Mouse (Mus musculus) brown adipose tissue, adult 24 weeks (tissue): ENCODE data around the gene Lrr1. TPM values are rescaled to one million over a fixed set of nuclear protein-coding genes. Genes with fewer than 3 reads are reported as not detected.

Experiments
- H3K27ac ChIP-seq: fragments of 200-500 bp; replicated peaks from 2 replicates; pipeline ENCODE4 v1.5.1; 2012; ENCODE audit warnings: low read depth, mild to moderate bottlenecking, low read length
- H3K4me1 ChIP-seq: fragments of 200-500 bp; 2 replicates; pipeline ENCODE4 v1.6.1; 2012; ENCODE audit warnings: low read length, mixed read lengths; ENCODE audit not compliant: control insufficient read depth, insufficient read depth, insufficient read length
- H3K4me3 ChIP-seq: fragments of 200-500 bp; 2 replicates; pipeline ENCODE4 v1.5.1; 2012; ENCODE audit warnings: low read depth, mild to moderate bottlenecking, low read length, moderate library complexity; ENCODE audit not compliant: insufficient read depth
- polyA plus RNA-seq: library from polyadenylated mRNA; stranded (reverse); fragments of >200 nt; gene quantifications from 2 replicates; pipeline ENCODE4 v1.2.4, GENCODE M21; 2012; ENCODE audit not compliant: missing spikeins, insufficient read depth, insufficient read length

The Lrr1 gene
- not detected in 2 replicates for polyA plus RNA-seq

DNA sequence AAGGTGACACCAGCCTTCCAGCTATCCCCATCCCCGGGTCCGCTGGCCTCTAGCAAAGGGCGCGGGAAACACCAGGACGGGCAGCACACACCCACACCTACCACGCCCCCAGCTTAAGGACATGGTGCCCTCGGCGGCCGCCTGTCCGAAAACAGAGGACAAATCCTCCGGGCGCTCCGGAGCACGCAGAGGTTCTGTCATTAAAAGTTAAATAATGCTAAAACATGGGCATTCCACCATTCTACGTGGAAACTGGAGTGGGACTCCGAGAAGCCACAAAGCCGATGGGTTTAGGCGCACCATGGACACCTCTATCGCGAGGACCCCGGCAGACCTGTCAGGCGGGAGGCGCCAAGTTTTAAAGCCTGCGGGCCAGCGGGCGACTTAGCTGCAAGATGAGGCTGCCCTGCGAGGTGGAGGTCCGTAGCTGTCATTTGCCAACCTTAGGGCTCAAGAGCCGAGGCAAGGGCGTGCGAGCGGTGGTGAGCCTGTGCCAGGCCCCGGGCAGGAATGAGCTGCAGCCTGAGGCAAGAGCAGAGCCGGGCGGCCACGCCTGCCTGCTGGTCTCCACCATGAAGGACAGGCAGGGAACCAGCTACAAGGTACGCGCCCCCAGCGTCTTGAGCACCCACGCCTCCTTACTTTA is at the start of gene Lrr1:
TSS of gene Lrr1 (plus strand) at position 354 of the 646 bp plus-strand sequence.
- H3K27ac ChIP-seq, result peak within 1 kb of the TSS; percentile 89

DNA sequence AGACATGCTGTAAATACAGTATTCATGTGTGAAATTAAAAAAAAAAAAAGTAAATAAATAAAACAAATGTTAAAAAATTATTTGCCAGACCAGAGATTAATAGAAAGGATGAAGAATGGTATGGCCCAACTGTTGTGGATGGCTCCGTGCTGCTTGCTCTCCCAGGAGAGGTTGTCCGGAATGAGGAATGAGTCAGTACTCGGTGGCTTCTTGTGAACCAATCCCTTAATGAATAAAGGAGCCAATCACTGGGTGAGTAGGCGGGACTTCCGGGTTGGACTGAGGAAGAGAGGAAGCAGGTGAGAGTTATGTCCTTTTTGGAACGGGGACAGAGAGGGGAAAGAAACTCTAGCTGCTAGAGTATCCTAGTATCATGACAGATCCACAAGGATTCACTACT is 48.7 kb upstream of the Lrr1 start:
- Histone ChIP-seq H3K27ac (no peak overlapping the region), H3K4me3 (no peak overlapping the region), H3K4me1 (no peaks in the 10 kb centered on the region)

More for the DNA sequence above, at the start of gene Lrr1:
- Histone ChIP-seq H3K4me1 (0 out of 2 replicates have a peak, but pooled peaks cover 3% of the 10 kb centered on the region), H3K4me3 (peak within 1 kb of the TSS; percentile 65)

- H3K27ac ChIP-seq, result no peak overlapping the region
- H3K4me3 ChIP-seq, result no peak overlapping the region
- H3K4me1 ChIP-seq, result no peaks in the 10 kb centered on the region
Measured at GRCm38 (mm10) chr12:69122801-69123200, 45.8 kb upstream of the Lrr1 start.

DNA sequence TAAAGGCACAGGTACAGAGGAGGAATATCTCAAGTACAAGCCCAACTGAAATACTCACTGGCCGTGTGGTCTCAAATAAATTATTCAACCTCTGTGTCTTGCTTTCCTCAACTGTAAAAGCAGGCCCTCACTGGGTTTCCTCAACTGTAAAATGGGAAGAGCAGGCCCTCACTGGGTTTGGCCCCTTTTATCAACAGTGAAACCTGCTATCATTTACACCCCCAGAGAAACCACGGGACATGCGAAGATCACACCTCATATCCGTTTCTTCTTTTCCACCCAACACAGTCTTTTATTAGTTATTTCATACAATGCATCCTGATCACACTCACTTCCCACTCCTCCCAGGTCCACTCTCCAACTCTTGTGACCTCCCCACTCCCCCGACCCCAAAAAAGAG is 43.5 kb upstream of the Lrr1 start:
- Histone ChIP-seq H3K27ac (no peak overlapping the region), H3K4me1 (no peaks in the 10 kb centered on the region), H3K4me3 (no peak overlapping the region)

DNA sequence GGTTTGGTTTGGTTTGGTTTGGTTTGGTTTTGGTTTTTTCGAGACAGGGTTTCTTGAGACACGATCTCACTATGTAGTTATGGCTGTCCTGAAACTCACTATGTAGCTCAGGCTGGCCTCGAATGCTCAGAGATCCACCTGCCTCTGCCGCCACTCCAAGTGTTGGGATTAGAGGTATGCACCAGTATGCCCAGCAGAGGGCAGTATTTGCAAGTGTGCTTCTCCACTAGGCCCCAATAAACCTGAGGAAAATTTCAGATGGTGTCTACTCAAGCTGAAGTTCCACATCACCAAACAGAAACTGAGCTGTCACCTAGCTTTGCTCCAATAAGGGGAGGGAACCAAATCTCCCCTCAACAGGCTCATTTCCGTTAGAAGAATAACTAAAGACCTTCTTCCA is 41.4 kb upstream of the Lrr1 start:
- Histone ChIP-seq H3K4me1 (no peaks in the 10 kb centered on the region), H3K4me3 (no peak overlapping the region), H3K27ac (no peak overlapping the region)

- Histone ChIP-seq H3K4me3 (no peak overlapping the region), H3K27ac (no peak overlapping the region), H3K4me1 (no peaks in the 10 kb centered on the region)
Measured at GRCm38 (mm10) chr12:69127626-69128025, 41.0 kb upstream of the Lrr1 start.

DNA sequence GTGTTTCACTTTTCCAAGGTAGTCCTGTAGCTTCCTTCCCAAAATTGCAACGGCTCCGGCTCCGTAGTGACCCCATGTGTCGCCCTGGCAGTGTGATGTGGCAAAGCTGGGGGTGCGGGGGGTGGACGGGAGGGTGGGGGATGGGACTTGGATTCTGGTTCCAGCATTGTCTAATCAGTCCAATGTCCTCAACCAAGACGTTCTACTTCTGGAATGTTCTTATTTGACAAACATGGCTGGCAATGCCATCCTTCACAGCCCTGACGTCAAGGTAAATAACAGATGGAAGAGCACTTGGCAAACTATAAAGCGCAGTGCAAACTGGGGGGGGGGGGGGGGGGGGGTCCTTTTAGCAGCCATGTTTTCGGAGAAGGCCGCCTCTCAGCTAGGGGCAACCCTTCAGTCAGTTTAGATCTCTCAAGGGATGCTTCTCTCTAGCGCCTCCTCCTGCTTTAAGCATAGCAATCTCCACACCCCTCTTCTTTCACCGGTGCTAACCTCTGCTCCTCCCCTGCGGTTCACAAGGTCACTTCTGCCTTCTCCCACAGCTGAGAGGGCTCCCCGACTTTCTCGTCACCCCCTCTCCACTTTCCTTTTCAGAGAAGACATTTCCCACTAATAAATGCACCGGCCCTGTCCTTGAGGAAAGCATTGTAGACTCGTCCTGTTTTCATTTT is 38.8 kb upstream of the Lrr1 start:
- H3K4me3 ChIP-seq, result peak overlapping the region; percentile 41
- no peak overlapping the region for H3K27ac ChIP-seq
- no peaks in the 10 kb centered on the region for H3K4me1 ChIP-seq

GRCm38 (mm10) chr12:69130486-69130885 is 38.1 kb upstream of the Lrr1 start:
- Histone ChIP-seq H3K4me3 (peak overlapping the region; percentile 41), H3K4me1 (no peaks in the 10 kb centered on the region), H3K27ac (no peak overlapping the region)

GRCm38 (mm10) chr12:69131267-69131666 is 37.3 kb upstream of the Lrr1 start:
- Histone ChIP-seq H3K4me1 (no peaks in the 10 kb centered on the region), H3K4me3 (no peak overlapping the region), H3K27ac (no peak overlapping the region)

- no peaks in the 10 kb centered on the region for H3K4me1 ChIP-seq
Measured at GRCm38 (mm10) chr12:69131981-69132380, 36.6 kb upstream of the Lrr1 start.

DNA sequence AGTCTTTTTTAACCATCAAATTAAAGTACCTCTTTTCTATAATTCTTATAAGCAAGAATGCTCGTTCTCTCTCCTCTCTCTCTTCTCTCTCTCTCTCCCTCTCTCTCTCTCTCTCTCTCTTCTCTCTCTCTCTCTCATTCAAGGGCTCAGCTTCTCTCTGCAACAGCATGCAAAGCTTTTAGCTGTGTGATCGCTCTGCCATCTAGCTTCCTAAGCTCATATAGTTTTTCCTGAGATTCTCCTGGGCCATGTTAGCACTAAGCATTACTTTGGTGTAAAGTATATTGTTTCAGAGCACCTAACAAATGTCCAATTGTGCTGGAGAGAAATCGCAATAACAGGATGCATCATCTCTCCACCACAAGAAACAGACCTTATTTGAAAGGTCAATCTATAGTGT is 29.4 kb upstream of the Lrr1 start:
- H3K27ac ChIP-seq, result no peak overlapping the region
- H3K4me3 ChIP-seq, result no peak overlapping the region
- no peaks in the 10 kb centered on the region for H3K4me1 ChIP-seq

More at GRCm38 (mm10) chr12:69131981-69132380, 36.6 kb upstream of the Lrr1 start:
- Histone ChIP-seq H3K27ac (no peak overlapping the region), H3K4me3 (no peak overlapping the region)

DNA sequence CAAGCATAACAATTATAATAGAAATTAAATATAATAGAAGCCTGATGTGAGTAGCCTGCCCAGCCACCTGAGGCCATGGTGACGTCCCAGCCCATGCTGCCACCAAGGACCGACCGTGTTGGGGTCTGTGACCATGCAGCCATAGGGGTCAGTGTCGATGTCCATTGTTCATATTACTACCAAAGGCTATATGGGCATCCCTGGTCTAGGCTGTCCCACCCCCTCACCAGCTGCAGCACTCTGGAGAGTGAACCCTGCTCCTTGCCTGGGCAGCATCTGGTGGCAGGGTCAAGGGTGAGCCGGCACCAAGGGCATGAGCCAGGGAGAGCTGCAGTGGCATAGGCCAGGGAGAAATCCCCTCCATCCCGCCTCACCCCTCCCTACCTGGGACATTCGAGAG is 28.8 kb upstream of the Lrr1 start:
- Histone ChIP-seq H3K4me1 (no peaks in the 10 kb centered on the region), H3K27ac (no peak overlapping the region), H3K4me3 (no peak overlapping the region)

- no peaks in the 10 kb centered on the region for H3K4me1 ChIP-seq
- H3K4me3 ChIP-seq, result no peak overlapping the region
Measured at GRCm38 (mm10) chr12:69143460-69143859, 25.2 kb upstream of the Lrr1 start.

DNA sequence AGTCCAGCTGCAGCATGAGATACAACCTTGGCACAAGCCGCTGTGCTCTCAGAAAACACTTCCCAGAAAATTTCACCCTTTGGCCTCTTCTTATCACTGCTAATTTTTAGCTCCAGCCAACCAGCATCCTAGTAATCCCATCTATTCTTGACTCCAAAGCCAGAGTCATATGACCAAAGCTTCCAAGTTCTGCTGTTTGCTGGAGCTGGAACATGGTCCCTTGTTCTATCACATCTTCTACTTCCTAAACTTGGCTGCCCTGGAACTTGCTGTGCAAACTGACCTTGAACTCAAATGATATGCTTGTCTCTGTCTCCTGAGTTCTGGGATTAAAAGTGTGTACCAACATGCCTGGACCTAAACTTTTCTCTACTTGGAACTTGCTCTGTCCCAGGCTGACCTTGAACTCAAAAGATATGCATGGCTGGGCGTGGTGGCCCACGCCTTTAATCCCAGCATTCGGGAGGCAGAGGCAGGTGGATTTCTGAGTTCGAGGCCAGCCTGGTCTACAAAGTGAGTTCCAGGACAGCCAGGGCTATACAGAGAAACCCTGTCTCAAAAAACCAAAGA is 21.4 kb upstream of the Lrr1 start:
- Histone ChIP-seq H3K27ac (no peak overlapping the region), H3K4me1 (no peaks in the 10 kb centered on the region), H3K4me3 (no peak overlapping the region)

More at GRCm38 (mm10) chr12:69143460-69143859, 25.2 kb upstream of the Lrr1 start:
- H3K27ac ChIP-seq, result no peak overlapping the region

DNA sequence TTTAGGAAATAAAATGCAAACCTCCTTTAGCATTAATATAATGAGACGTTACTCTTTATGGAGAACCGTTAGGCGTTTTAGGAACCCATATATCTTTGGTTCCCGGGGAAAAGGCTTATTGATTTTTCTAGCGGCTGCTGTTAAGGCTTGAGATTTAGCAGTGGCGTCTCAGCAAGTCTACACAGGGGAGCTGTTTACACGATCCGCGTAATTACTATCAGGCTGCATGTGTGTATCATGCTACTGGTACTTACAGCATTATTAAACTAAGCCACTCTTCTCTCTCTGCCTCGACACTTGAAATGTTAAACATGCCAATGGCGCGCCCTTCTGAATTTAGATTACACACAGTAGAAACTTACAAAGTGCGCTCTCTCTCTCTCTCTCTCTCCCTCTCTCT is 18.6 kb upstream of the Lrr1 start:
- Histone ChIP-seq H3K27ac (no peak overlapping the region), H3K4me1 (no peaks in the 10 kb centered on the region), H3K4me3 (no peak overlapping the region)

DNA sequence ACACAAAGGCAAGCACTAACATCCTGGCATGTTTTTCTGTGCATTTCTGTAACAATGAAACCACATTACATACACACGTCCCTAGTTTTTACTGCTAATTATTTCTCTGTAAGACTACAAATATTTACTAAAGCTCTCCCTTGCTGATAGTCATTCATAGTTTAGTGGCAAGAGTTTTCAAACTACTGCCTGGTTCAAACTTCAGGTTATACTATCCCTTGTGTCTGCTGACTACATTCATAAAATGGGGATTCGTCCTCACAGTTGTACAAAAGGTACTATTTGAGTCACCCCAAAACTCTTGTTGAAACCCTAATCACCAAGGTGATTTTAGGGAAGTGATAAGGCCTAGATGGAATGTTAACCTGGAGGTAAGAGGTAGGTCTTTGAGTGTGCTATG is 12.7 kb upstream of the Lrr1 start:
- Histone ChIP-seq H3K4me1 (peaks cover 6% of the 10 kb centered on the region; the same call in 1 of the 2 replicates), H3K27ac (no peak overlapping the region), H3K4me3 (no peak overlapping the region)
